Mouse (Mus musculus): Measurements from ENCODE around the gene Olfr97. TPM values are rescaled to one million over a fixed set of nuclear protein-coding genes. Genes with fewer than 3 reads are reported as not detected.
A peak's percentile ranks its signal among the peaks of the same experiment; 100 is the strongest.
"Not testable (repeated sequence)": the region's sequence is repeated elsewhere in the genome, so short reads cannot be mapped to it uniquely, and the experiment has no call there.

Olfr97 gene
- polyA plus RNA-seq (2015; fragmentation: Nextera tagmentation; extraction: Ambion mirVana), result not detected in 2 replicates

GRCm38 (mm10) chr17:37237230-37237629, at the start of gene Olfr97:
Gene Olfr97 (minus strand): TSS chr17:37237330.
- H3K9me3 ChIP-seq (replicated peaks; ENCODE audit: low read length); H3K36me3 ChIP-seq (ENCODE audit: insufficient read depth, low read length); ATAC-seq (replicated peaks; ENCODE audit: low FRiP score, low read depth); H3K27me3 ChIP-seq (ENCODE audit: insufficient read depth, low read length); H3K4me2 ChIP-seq (ENCODE audit: low read length); H3K27ac ChIP-seq; H3K9ac ChIP-seq (ENCODE audit: low read depth, low read length); H3K4me1 ChIP-seq (replicated peaks; ENCODE audit: insufficient read depth, low read length); DNase-seq (ENCODE audit: low spot score); H3K4me3 ChIP-seq (replicated peaks; ENCODE audit: low read depth, low read length): not testable (repeated sequence)
- WGBS, result 91% methylated on average over 2 of the region's 2 CpGs

- ATAC-seq (replicated peaks; ENCODE audit: low FRiP score, low read depth), result no peak
- H3K4me2 ChIP-seq (ENCODE audit: low read length), result no peak within 1 kb of the TSS
- no peak for DNase-seq (ENCODE audit: low spot score)
- H3K9ac ChIP-seq (ENCODE audit: low read depth, low read length), result no peak within 1 kb of the TSS
- H3K4me3 ChIP-seq (replicated peaks; ENCODE audit: low read depth, low read length), result no peak within 1 kb of the TSS
- no peak for TF ChIP-seq CTCF (IDR thresholded peaks at IDR 0.05; ENCODE audit: low read depth)
- no peaks in the 10 kb centered on the region for H3K4me1 ChIP-seq (replicated peaks; ENCODE audit: insufficient read depth, low read length)
- 69% methylated on average over 1 of the region's 1 CpGs for WGBS
- H3K27me3 ChIP-seq (ENCODE audit: insufficient read depth, low read length), result no peaks in the 10 kb centered on the region
- H3K36me3 ChIP-seq (ENCODE audit: insufficient read depth, low read length), result no peaks in the 10 kb centered on the region
- H3K9me3 ChIP-seq (replicated peaks; ENCODE audit: low read length), result no peaks in the 10 kb centered on the region
- no peak within 1 kb of the TSS for H3K27ac ChIP-seq
Measured at GRCm38 (mm10) chr17:37283360-37283759, 46.2 kb upstream of the Olfr97 start, which contains the start of gene Olfr99. Gene Olfr99 (minus strand): TSS chr17:37283460.

DNA sequence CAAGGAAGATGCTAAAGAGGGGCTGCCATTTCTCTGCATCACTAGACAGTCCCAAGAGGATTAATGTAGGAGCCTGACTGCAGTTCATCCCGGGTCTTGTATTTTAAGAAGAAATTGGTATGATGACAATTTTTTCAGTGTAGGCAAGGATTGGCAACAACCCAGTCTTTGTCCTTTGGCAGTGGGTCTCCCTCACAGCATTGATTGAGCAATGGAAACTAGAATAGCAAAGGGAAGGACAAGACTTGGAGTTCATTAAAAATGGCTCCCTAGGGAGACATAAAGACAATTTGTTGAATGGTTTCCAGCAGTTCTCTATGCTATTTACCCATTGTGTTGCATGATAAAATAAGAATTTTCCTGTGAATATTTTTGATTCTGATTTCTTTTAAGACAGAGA, 43.2 kb upstream of the Olfr97 start:
- H3K9me3 ChIP-seq (replicated peaks; ENCODE audit: low read length), result no peaks in the 10 kb centered on the region
- no peak overlapping the region for H3K27ac ChIP-seq
- no peak overlapping the region for H3K9ac ChIP-seq (ENCODE audit: low read depth, low read length)
- TF ChIP-seq CTCF (IDR thresholded peaks at IDR 0.05; ENCODE audit: low read depth), result no peak
- H3K27me3 ChIP-seq (ENCODE audit: insufficient read depth, low read length), result no peaks in the 10 kb centered on the region
- H3K36me3 ChIP-seq (ENCODE audit: insufficient read depth, low read length), result no peaks in the 10 kb centered on the region
- no peaks in the 10 kb centered on the region for H3K4me1 ChIP-seq (replicated peaks; ENCODE audit: insufficient read depth, low read length)
- ATAC-seq (replicated peaks; ENCODE audit: low FRiP score, low read depth), result no peak
- no peak overlapping the region for H3K4me2 ChIP-seq (ENCODE audit: low read length)
- 70% methylated on average over 1 of the region's 1 CpGs for WGBS
- no peak overlapping the region for H3K4me3 ChIP-seq (replicated peaks; ENCODE audit: low read depth, low read length)
- DNase-seq (ENCODE audit: low spot score), result no peak

DNA sequence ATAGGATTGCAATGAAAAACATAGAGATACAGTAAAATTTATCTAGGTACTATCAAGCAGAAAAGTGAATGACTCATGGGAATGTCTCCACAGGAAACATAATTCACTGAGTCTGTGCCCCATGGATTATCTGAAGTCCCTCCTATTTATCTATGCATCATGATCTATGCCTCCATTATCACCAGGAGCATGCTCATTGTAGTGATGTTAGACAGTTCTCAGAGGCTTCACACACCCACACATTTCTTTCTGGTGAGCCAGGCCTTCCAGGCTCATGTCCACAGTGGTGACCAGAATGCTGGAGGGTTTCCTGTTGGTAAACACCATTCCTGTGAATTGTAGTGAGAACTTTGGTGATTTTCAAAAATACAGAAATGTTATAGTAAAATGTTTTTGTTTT, 39.4 kb upstream of the Olfr97 start:
- DNase-seq (ENCODE audit: low spot score), result no peak
- Histone ChIP-seq H3K27me3 (ENCODE audit: insufficient read depth, low read length) (no peaks in the 10 kb centered on the region), H3K27ac (no peak overlapping the region), H3K4me3 (replicated peaks; ENCODE audit: low read depth, low read length) (no peak overlapping the region), H3K9me3 (replicated peaks; ENCODE audit: low read length) (no peaks in the 10 kb centered on the region), H3K36me3 (ENCODE audit: insufficient read depth, low read length) (no peaks in the 10 kb centered on the region), H3K9ac (ENCODE audit: low read depth, low read length) (no peak overlapping the region), H3K4me2 (ENCODE audit: low read length) (no peak overlapping the region), H3K4me1 (replicated peaks; ENCODE audit: insufficient read depth, low read length) (no peaks in the 10 kb centered on the region)
- TF ChIP-seq CTCF (IDR thresholded peaks at IDR 0.05; ENCODE audit: low read depth), result no peak
- no peak for ATAC-seq (replicated peaks; ENCODE audit: low FRiP score, low read depth)

GRCm38 (mm10) chr17:37275626-37276248, 38.6 kb upstream of the Olfr97 start:
- WGBS, result 76% methylated on average over 2 of the region's 2 CpGs
- no peaks in the 10 kb centered on the region for H3K27me3 ChIP-seq (ENCODE audit: insufficient read depth, low read length)
- ATAC-seq (replicated peaks; ENCODE audit: low FRiP score, low read depth) (no peak), DNase-seq (ENCODE audit: low spot score) (no peak)
- no peak overlapping the region for H3K4me2 ChIP-seq (ENCODE audit: low read length)
- no peak overlapping the region for H3K9ac ChIP-seq (ENCODE audit: low read depth, low read length)
- no peak overlapping the region for H3K4me3 ChIP-seq (replicated peaks; ENCODE audit: low read depth, low read length)
- no peaks in the 10 kb centered on the region for H3K4me1 ChIP-seq (replicated peaks; ENCODE audit: insufficient read depth, low read length)
- no peaks in the 10 kb centered on the region for H3K9me3 ChIP-seq (replicated peaks; ENCODE audit: low read length)
- no peaks in the 10 kb centered on the region for H3K36me3 ChIP-seq (ENCODE audit: insufficient read depth, low read length)
- TF ChIP-seq CTCF (IDR thresholded peaks at IDR 0.05; ENCODE audit: low read depth), result no peak
- no peak overlapping the region for H3K27ac ChIP-seq

GRCm38 (mm10) chr17:37270702-37271092, 33.6 kb upstream of the Olfr97 start:
- TF ChIP-seq CTCF (IDR thresholded peaks at IDR 0.05; ENCODE audit: low read depth), result no peak
- Histone ChIP-seq H3K4me2 (ENCODE audit: low read length) (peak overlapping the region; percentile 98), H3K27ac (no peak overlapping the region), H3K27me3 (ENCODE audit: insufficient read depth, low read length) (no peaks in the 10 kb centered on the region), H3K9ac (ENCODE audit: low read depth, low read length) (0 out of 2 replicates have a peak overlapping the region, but pooled peaks have one; percentile 18), H3K4me1 (replicated peaks; ENCODE audit: insufficient read depth, low read length) (no peaks in the 10 kb centered on the region), H3K4me3 (replicated peaks; ENCODE audit: low read depth, low read length) (peak overlapping the region; percentile 57), H3K36me3 (ENCODE audit: insufficient read depth, low read length) (no peaks in the 10 kb centered on the region), H3K9me3 (replicated peaks; ENCODE audit: low read length) (no peaks in the 10 kb centered on the region)
- 64% methylated on average over 8 of the region's 8 CpGs for WGBS
- peak; percentile 3 for DNase-seq (ENCODE audit: low spot score)
- peak; percentile 41; the same call in 1 of the 2 replicates for ATAC-seq (replicated peaks; ENCODE audit: low FRiP score, low read depth)

All from kidney, postnatal 0 days (tissue).